Mouse (Mus musculus) limb, embryonic 14.5 days (tissue): Measurements from ENCODE around the gene Faah. TPM values are rescaled to one million over a fixed set of nuclear protein-coding genes. Genes with fewer than 3 reads are reported as not detected.

Experiments
- ATAC-seq: fragments of 200-750 bp; cut with Nextera tagmentation; 2 replicates; pipeline ENCODE4 v1.8.0; 2017; ENCODE audit warnings: low read depth, moderate number of reproducible peaks, moderate TSS enrichment; ENCODE audit not compliant: low FRiP score
- DNase-seq: peaks from one replicate; pipeline ENCODE4 v3.0.0-alpha.2; 2015; ENCODE audit warnings: low spot score
- H3K27ac ChIP-seq: fragments of 300-500 bp; sonication (generic); replicated peaks from 2 replicates; pipeline ENCODE4 v1.5.1; 2014; ENCODE audit warnings: low read depth, mild to moderate bottlenecking, low read length, moderate library complexity, mixed read lengths
- H3K27me3 ChIP-seq: fragments of 300-500 bp; sonication (generic); 2 replicates; pipeline ENCODE4 v1.6.1; 2014; ENCODE audit warnings: low read length, mixed read lengths; ENCODE audit not compliant: control insufficient read depth, insufficient read depth
- H3K36me3 ChIP-seq: fragments of 300-500 bp; sonication (generic); 2 replicates; pipeline ENCODE4 v1.6.1; 2014; ENCODE audit warnings: mild to moderate bottlenecking, low read length, moderate library complexity, mixed read lengths; ENCODE audit not compliant: control insufficient read depth, insufficient read depth
- H3K4me1 ChIP-seq: fragments of 300-500 bp; sonication (generic); 2 replicates; pipeline ENCODE4 v1.6.1; 2014; ENCODE audit warnings: antibody characterized with exemption, low read length, mixed read lengths; ENCODE audit not compliant: control insufficient read depth, insufficient read depth
- H3K4me2 ChIP-seq: fragments of 300-500 bp; sonication (generic); replicated peaks from 2 replicates; pipeline ENCODE4 v1.6.1; 2014; ENCODE audit warnings: low read depth, mild to moderate bottlenecking, low read length, moderate library complexity; ENCODE audit not compliant: severe bottlenecking
- H3K4me3 ChIP-seq: fragments of 300-500 bp; sonication (generic); replicated peaks from 2 replicates; pipeline ENCODE4 v1.5.1; 2014; ENCODE audit warnings: low read length
- H3K9ac ChIP-seq: fragments of 300-500 bp; sonication (generic); 2 replicates; pipeline ENCODE4 v1.6.1; 2014; ENCODE audit warnings: mild to moderate bottlenecking, low read depth, low read length, moderate library complexity; ENCODE audit not compliant: severe bottlenecking
- H3K9me3 ChIP-seq: fragments of 300-500 bp; sonication (generic); 2 replicates; pipeline ENCODE4 v1.6.1; 2016; ENCODE audit warnings: low read length; ENCODE audit not compliant: control insufficient read depth
- POLR2A ChIP-seq: fragments of 200-500 bp; IDR thresholded peaks from 2 replicates; pipeline ENCODE4 v1.8.0; 2012; ENCODE audit warnings: inconsistent platforms, mild to moderate bottlenecking, moderate library complexity, borderline replicate concordance; ENCODE audit not compliant: insufficient read depth, insufficient read length; ENCODE audit errors: extremely low read depth
- WGBS: fragments of 180-500 bp; shearing (Covaris S2); extraction: QIAGEN DNeasy Blood & Tissue Kit; methylation state at CpG from one replicate; pipeline ENCODE4 v1.1.7; 2014; 5-methylcytosine and 5-hydroxymethylcytosine counted together
- polyA plus RNA-seq, 2 experiments: library from polyadenylated mRNA; depleted of rRNA in 1 of 2; stranded (reverse) in 1 of 2; unstranded in 1 of 2; fragments of >200 nt; fragmentation: Nextera tagmentation in 1 of 2; extraction: Ambion mirVana in 1 of 2; gene quantifications; 2 replicates each; pipeline versions ENCODE4 v1.2.1 to v1.2.3; 2012 to 2014

The Faah gene
- polyA plus RNA-seq, 2 experiments = 1.9 to 2.1 TPM

- Histone ChIP-seq H3K9ac (no peak overlapping the region), H3K36me3 (no peaks in the 10 kb centered on the region), H3K27ac (no peak overlapping the region), H3K4me1 (0 out of 2 replicates have a peak, but pooled peaks cover under 1% of the 10 kb centered on the region), H3K9me3 (no peaks in the 10 kb centered on the region), H3K4me2 (no peak overlapping the region), H3K27me3 (peaks cover 87% of the 10 kb centered on the region), H3K4me3 (no peak overlapping the region)
- no peak for TF ChIP-seq POLR2A
- 34% methylated on average over 13 of the region's 13 CpGs for WGBS
- DNase-seq = no peak
- no peak for ATAC-seq
These were observed 86.1 kb downstream of the Faah start for GRCm38 (mm10) chr4:115931556-115932088.

DNA sequence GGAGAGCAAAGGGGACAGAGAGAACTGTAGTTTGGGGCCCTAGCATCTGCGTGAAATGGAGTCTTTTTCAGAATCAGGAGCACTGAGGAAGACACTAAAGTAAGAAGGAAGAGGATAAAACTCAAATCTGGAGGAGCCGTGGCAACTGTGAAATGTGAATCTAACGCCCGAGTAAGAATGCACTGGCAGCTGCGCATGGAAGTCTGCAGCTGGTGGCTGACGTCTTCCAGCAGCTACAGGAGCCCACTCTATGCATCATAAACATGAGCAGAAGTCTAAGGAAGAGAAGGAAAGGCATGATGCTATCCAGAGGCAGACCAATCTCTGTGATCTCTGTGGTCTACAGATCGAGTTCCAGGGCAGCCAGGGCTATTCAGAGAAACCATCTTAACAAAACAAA lies 90.1 kb downstream of the Faah start:
- no peak overlapping the region for H3K9ac ChIP-seq
- TF ChIP-seq POLR2A = no peak
- H3K4me1 ChIP-seq = no peaks in the 10 kb centered on the region
- H3K36me3 ChIP-seq = no peaks in the 10 kb centered on the region
- H3K27me3 ChIP-seq = peaks cover 48% of the 10 kb centered on the region
- DNase-seq (no peak), ATAC-seq (no peak)
- 36% methylated on average over 7 of the region's 7 CpGs for WGBS
- no peak overlapping the region for H3K4me3 ChIP-seq
- no peak overlapping the region for H3K4me2 ChIP-seq
- H3K9me3 ChIP-seq = no peaks in the 10 kb centered on the region
- H3K27ac ChIP-seq = no peak overlapping the region

DNA sequence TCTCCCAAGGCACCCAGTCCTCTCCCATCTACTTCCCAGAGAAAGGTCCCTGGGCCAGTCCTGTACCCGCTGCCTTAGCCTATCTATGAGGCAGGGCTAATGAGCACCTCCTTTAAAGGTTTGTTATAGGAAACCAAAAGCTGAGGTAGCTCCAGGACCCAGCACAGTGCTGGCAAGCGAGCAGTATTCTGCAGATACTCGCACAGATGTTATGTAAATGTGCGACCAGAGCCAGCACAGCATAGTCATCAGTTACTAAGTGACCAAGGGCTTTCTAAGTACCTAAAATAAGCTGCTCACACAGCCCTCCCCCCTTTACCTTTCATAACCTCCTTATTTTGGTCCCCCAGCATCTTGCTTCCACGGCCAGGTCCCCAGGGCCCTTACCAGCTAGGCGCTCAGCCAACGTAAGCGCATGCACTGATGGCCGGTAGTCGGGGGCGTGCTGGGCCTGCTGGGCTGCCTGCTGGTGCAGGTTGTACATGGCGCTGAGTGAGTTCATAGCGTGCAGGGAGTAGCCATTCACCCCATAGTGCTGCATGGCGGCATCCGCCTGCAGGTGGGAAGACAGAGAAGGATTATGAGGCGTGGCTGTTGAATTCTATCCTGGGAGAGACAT lies 94.4 kb downstream of the Faah start:
- H3K27me3 ChIP-seq = peaks cover 8% of the 10 kb centered on the region
- H3K4me3 ChIP-seq = no peak overlapping the region
- no peaks in the 10 kb centered on the region for H3K36me3 ChIP-seq
- ATAC-seq = no peak
- DNase-seq = no peak
- no peaks in the 10 kb centered on the region for H3K4me1 ChIP-seq
- no peak overlapping the region for H3K4me2 ChIP-seq
- no peak overlapping the region for H3K9ac ChIP-seq
- no peaks in the 10 kb centered on the region for H3K9me3 ChIP-seq
- TF ChIP-seq POLR2A = no peak
- 67% methylated on average over 16 of the region's 16 CpGs for WGBS
- no peak overlapping the region for H3K27ac ChIP-seq

DNA sequence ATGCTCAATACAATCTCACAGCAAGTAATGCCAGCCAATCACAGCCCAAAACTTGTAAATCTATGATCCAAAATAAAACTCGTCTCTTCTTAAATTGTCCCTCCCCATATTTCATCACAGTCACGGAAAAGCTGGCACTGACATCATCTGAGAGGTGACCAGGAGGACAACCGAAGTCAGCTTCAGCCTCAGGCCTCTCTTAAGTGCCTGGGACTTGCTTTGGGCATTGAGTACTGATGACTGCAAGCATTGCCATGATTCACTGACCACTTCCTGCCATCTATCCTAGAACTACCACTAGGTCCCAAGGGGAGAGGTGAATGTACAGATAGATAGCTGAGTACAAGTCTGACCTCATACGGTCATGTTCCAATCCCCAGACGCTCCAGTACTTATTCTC lies 95.0 kb downstream of the Faah start:
- ATAC-seq (no peak), DNase-seq (no peak)
- peaks cover 13% of the 10 kb centered on the region for H3K27me3 ChIP-seq
- no peak overlapping the region for H3K4me2 ChIP-seq
- 82% methylated on average over 5 of the region's 5 CpGs for WGBS
- no peaks in the 10 kb centered on the region for H3K9me3 ChIP-seq
- TF ChIP-seq POLR2A = no peak
- no peaks in the 10 kb centered on the region for H3K4me1 ChIP-seq
- H3K36me3 ChIP-seq = no peaks in the 10 kb centered on the region
- no peak overlapping the region for H3K4me3 ChIP-seq
- no peak overlapping the region for H3K9ac ChIP-seq
- H3K27ac ChIP-seq = no peak overlapping the region

- no peak for DNase-seq
- H3K4me2 ChIP-seq = no peak overlapping the region
- no peak for ATAC-seq
- H3K27me3 ChIP-seq = peaks cover 15% of the 10 kb centered on the region
- no peaks in the 10 kb centered on the region for H3K36me3 ChIP-seq
- H3K4me1 ChIP-seq = no peaks in the 10 kb centered on the region
- H3K9me3 ChIP-seq = no peaks in the 10 kb centered on the region
- 82% methylated on average over 16 of the region's 16 CpGs for WGBS
- no peak overlapping the region for H3K27ac ChIP-seq
- no peak overlapping the region for H3K9ac ChIP-seq
- no peak for TF ChIP-seq POLR2A
- no peak overlapping the region for H3K4me3 ChIP-seq
These were observed 97.8 kb downstream of the Faah start for GRCm38 (mm10) chr4:115919911-115920310.

Other genes with a start within 250 kb of the Faah start
- 0.50 and 1.0 TPM in 2 replicates for gene Tex38, start 236.9 kb downstream of the Faah start, polyA plus RNA-seq (2012; rRNA removed)
- 0.32 TPM in 1 of 2 replicates, not detected in the other for gene Tex38, start 236.9 kb downstream of the Faah start, polyA plus RNA-seq (2014; fragmentation: Nextera tagmentation; extraction: Ambion mirVana)
- 29.9 and 35.5 TPM in 2 replicates for gene Atpaf1, start 233.1 kb downstream of the Faah start, polyA plus RNA-seq (2012; rRNA removed)
- 57.1 and 58.4 TPM in 2 replicates for gene Atpaf1, start 233.1 kb downstream of the Faah start, polyA plus RNA-seq (2014; fragmentation: Nextera tagmentation; extraction: Ambion mirVana)
- 16.3 and 19.7 TPM in 2 replicates for gene Mob3c, start 189.8 kb downstream of the Faah start, polyA plus RNA-seq (2012; rRNA removed)
- 8.6 and 11.6 TPM in 2 replicates for gene Mob3c, start 189.8 kb downstream of the Faah start, polyA plus RNA-seq (2014; fragmentation: Nextera tagmentation; extraction: Ambion mirVana)
- 69.6 and 73.9 TPM in 2 replicates for gene Mknk1, start 178.7 kb downstream of the Faah start, polyA plus RNA-seq (2012; rRNA removed)
- gene Mknk1, start 178.7 kb downstream of the Faah start, polyA plus RNA-seq (2014; fragmentation: Nextera tagmentation; extraction: Ambion mirVana) = 28.4 and 28.5 TPM in 2 replicates
- gene Kncn, start 133.5 kb downstream of the Faah start, polyA plus RNA-seq (2012; rRNA removed) = not detected in 2 replicates
- not detected in 2 replicates for gene Kncn, start 133.5 kb downstream of the Faah start, polyA plus RNA-seq (2014; fragmentation: Nextera tagmentation; extraction: Ambion mirVana)
- gene 6430628N08Rik, start 127.3 kb downstream of the Faah start, polyA plus RNA-seq (2012; rRNA removed) = not detected in 2 replicates
- not detected in 2 replicates for gene 6430628N08Rik, start 127.3 kb downstream of the Faah start, polyA plus RNA-seq (2014; fragmentation: Nextera tagmentation; extraction: Ambion mirVana)
- gene Dmbx1, start 78.0 kb downstream of the Faah start, polyA plus RNA-seq (2012; rRNA removed) = 0.05 and 0.09 TPM in 2 replicates
- gene Dmbx1, start 78.0 kb downstream of the Faah start, polyA plus RNA-seq (2014; fragmentation: Nextera tagmentation; extraction: Ambion mirVana) = not detected in 2 replicates
- gene Nsun4, start 36.0 kb upstream of the Faah start, polyA plus RNA-seq (2012; rRNA removed) = 12.7 and 13.4 TPM in 2 replicates
- gene Nsun4, start 36.0 kb upstream of the Faah start, polyA plus RNA-seq (2014; fragmentation: Nextera tagmentation; extraction: Ambion mirVana) = 18.8 and 21.0 TPM in 2 replicates
- 318 and 510 TPM in 2 replicates for gene Uqcrh, start 57.1 kb upstream of the Faah start, polyA plus RNA-seq (2012; rRNA removed)
- gene Uqcrh, start 57.1 kb upstream of the Faah start, polyA plus RNA-seq (2014; fragmentation: Nextera tagmentation; extraction: Ambion mirVana) = 494 and 543 TPM in 2 replicates
- 60.2 and 92.2 TPM in 2 replicates for gene Lrrc41, start 57.3 kb upstream of the Faah start, polyA plus RNA-seq (2012; rRNA removed)
- 80.8 and 89.3 TPM in 2 replicates for gene Lrrc41, start 57.3 kb upstream of the Faah start, polyA plus RNA-seq (2014; fragmentation: Nextera tagmentation; extraction: Ambion mirVana)
- 18.2 TPM in 2 replicates for gene Rad54l, start 105.8 kb upstream of the Faah start, polyA plus RNA-seq (2012; rRNA removed)
- 22.3 and 25.9 TPM in 2 replicates for gene Rad54l, start 105.8 kb upstream of the Faah start, polyA plus RNA-seq (2014; fragmentation: Nextera tagmentation; extraction: Ambion mirVana)
- 79.5 and 79.6 TPM in 2 replicates for gene Pomgnt1, start 105.9 kb upstream of the Faah start, polyA plus RNA-seq (2012; rRNA removed)
- gene Pomgnt1, start 105.9 kb upstream of the Faah start, polyA plus RNA-seq (2014; fragmentation: Nextera tagmentation; extraction: Ambion mirVana) = 62.7 and 67.0 TPM in 2 replicates
- 1.7 and 2.1 TPM in 2 replicates for gene Lurap1, start 133.4 kb upstream of the Faah start, polyA plus RNA-seq (2012; rRNA removed)
- 2.5 and 3.1 TPM in 2 replicates for gene Lurap1, start 133.4 kb upstream of the Faah start, polyA plus RNA-seq (2014; fragmentation: Nextera tagmentation; extraction: Ambion mirVana)
- not detected in 2 replicates for gene Tspan1, start 149.7 kb upstream of the Faah start, polyA plus RNA-seq (2012; rRNA removed)
- not detected in 2 replicates for gene Tspan1, start 149.7 kb upstream of the Faah start, polyA plus RNA-seq (2014; fragmentation: Nextera tagmentation; extraction: Ambion mirVana)
- gene 1700042G07Rik, start 155.4 kb upstream of the Faah start, polyA plus RNA-seq (2012; rRNA removed) = not detected in 2 replicates
- gene 1700042G07Rik, start 155.4 kb upstream of the Faah start, polyA plus RNA-seq (2014; fragmentation: Nextera tagmentation; extraction: Ambion mirVana) = not detected in 2 replicates
- gene Gm49337, start 155.5 kb upstream of the Faah start, polyA plus RNA-seq (2012; rRNA removed) = not detected in 2 replicates
- gene Gm49337, start 155.5 kb upstream of the Faah start, polyA plus RNA-seq (2014; fragmentation: Nextera tagmentation; extraction: Ambion mirVana) = not detected in 2 replicates
- gene Pik3r3, start 203.7 kb upstream of the Faah start, polyA plus RNA-seq (2012; rRNA removed) = 24.8 and 27.1 TPM in 2 replicates
- 14.7 and 21.7 TPM in 2 replicates for gene Pik3r3, start 203.7 kb upstream of the Faah start, polyA plus RNA-seq (2014; fragmentation: Nextera tagmentation; extraction: Ambion mirVana)